Mouse (Mus musculus): ENCODE results near the gene Rilp. TPM values are rescaled to one million over a fixed set of nuclear protein-coding genes. Genes with fewer than 3 reads are reported as not detected.

Rilp gene
- total RNA-seq, 2 experiments from 2014 or later: not detected

DNA sequence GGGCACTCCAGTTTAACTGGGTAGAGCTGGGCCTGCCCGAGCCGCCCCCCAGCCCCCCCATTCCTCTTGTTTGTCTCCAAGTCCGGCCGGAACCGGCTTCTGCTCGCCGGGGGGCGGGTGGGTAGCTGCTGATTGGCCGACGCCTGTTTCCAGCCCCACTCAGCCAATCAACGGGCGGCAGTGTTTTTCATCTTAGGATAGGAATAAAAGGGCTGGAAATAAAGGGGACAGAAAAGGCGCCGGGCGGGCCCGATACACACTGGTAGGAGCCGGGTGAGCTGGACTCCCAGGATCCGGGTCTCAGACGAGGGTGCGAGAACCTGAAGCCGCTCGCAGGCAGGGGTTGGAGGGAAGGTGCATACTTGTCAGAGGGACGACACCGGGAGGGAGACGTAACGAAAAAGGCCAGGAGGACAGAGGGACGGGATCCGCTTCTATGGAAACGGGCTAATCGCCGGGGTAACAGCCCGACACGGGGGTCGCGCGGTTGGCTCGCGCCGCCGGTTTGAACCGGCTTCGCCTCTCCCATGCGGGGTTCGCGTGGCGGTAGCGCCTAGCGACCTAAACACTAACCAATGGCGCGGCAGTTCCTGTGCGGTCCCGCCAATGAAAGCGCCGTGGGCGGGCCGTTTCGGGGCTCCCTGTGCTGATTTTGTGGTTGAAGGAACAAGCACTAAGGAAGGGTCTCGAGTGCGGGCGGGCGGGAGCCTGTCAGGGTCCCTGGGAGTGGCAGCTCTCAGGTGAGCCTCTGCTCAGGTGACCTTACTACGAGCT lies 21.8 kb downstream of the Rilp start, which contains the start of gene Slc43a2:
Gene Slc43a2 (plus strand): TSS at position 226 of the 774 bp plus-strand sequence.
- peak; percentile 64 for ATAC-seq (replicated peaks; ENCODE audit: poor library complexity, severe bottlenecking)

DNA sequence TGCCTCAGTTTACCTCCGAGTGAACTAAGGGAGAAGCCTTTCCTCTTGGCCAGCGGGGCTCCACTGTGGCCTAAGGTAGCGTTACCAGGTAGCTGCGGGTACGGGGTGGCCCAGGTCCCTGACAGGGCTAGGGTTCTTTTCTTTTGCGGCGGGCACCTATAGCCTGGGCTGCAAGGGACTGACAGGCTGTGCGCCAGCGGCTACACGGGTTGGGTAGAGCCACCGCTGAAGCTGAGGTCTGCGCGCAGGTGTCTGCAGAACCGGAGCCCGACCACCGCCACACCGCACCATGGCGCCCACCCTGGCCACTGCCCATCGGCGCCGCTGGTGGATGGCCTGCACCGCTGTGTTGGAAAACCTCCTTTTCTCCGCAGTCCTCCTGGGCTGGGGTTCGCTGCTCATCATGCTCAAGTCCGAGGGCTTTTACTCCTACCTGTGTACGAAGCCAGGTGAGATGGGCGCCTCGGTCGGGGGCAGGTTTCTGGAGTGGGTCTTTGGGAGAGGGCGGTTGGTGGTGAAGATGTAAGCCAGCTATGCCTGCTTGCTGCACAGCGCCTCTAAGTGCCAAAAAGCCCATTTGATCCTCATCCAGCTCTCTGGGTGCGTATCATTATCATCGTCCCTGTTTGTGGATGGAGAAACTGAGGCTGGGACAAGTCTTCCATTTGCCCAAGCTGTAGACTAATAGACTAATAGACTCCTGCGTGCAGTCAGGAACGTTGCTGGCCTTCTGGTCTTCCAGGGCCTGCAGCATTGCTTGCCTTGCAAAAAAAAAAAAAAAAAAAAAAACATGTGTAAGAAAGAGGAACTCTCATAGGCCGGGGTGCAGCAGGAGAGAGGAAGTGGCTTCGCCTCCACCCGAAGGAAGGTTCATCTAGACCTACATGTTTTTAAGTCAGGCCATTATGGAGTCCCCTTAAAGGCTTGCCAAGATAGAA lies 22.7 kb downstream of the Rilp start:
- ATAC-seq (replicated peaks; ENCODE audit: poor library complexity, severe bottlenecking): peak; percentile 41

DNA sequence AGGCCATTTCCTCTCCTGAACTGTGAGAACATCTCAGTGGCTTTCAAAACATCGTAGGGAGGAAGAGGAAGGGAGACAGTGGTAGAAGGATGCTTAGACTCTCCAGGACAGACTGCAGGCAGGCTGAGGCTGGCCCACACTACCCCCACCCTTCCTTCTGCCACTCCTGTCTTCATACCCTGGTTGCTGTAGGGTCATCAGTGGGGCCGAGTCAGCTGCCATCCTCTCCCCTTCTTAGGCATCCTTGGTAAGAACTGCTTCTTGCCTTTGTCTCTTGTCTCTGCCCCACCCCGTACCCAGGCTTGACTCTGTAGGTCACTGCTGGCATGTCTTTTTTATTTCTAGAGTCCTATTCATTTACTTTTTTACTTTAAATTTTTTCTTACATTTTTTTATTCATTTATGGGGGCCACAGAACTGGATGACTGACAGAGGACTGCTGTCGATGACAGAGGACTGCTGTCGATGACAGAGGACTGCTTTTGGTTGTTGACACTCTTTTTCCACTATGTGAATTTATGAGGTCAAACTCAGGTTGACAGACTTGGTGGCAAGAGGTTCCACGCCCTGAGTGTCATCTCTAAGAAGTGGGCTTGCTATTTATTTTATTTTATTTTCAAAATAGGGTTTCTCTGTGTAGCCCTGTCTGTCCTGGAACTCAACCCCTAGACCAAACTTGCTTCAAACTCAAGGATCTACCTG lies 23.6 kb downstream of the Rilp start:
- ATAC-seq (replicated peaks; ENCODE audit: poor library complexity, severe bottlenecking): 0 out of 2 replicates have a peak, but pooled peaks have one; percentile 14

DNA sequence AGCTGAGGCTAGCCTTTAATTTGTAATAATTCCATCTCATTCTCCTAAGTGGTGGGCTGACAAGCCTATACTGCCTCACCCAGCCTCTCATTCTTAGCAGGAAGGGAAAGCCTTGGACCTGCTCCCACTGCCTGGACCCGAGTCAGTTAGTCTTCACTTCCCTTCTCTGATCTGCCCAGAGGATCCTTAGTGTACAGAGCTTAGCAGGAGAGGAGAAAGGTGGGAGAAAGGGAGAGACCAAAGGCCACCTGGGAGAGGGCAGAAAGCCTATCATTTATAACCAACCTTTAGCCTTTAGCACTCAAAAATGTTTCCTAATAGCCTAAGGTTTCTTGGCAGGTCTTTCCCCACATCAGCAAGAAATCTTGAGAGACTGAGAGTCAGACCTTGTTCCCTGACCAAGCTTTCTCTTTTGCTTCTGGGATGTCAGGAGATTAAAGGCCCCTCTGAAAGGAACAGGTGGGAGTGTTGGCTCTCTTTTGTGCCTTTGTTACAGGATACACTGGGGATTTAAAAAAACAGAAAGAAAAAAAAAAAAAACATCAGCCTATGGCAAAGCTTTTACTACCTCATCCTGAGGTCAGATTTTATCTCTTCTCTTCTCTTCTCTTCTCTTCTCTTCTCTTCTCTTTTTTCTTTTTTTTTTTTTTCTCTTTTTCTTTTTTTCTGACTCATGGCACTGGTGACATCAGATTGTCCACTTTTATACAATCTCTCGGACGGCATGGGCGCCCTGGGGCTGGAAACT lies 24.6 kb downstream of the Rilp start:
- no peak for ATAC-seq (replicated peaks; ENCODE audit: poor library complexity, severe bottlenecking)

DNA sequence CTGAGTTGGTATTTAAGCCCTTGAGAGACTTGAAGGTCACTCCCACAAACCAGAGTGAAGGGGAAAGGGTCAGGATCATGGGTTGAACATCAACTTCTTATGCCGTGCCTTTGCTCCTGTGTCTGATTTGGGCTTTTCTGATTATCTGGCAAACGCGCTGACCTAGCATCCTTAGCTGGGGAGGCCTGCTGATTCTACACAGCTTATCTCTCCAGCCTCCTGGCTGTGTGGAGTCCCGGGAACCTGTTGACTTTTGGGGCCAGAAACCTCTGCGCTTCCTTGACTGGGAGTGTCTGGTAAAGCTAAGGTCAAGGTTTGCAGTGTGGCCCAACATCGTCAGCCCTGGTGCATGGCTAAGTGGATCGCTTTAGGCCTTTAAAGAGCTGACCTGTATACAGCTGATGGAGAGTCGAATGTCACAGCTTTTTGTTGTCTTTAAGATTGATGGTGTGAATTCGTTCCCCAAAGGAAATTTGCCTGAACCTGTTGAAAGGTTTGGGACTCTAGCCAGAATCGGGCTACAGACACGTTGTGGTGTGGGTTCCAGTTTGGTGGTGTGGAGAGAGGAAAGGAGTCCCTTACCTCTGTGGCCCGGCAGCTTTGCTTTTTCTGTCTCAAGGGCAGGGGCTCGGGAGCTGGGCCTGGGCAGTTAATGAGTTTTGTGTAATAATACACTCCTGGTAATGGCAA lies 25.4 kb downstream of the Rilp start:
- ATAC-seq (replicated peaks; ENCODE audit: poor library complexity, severe bottlenecking): no peak

DNA sequence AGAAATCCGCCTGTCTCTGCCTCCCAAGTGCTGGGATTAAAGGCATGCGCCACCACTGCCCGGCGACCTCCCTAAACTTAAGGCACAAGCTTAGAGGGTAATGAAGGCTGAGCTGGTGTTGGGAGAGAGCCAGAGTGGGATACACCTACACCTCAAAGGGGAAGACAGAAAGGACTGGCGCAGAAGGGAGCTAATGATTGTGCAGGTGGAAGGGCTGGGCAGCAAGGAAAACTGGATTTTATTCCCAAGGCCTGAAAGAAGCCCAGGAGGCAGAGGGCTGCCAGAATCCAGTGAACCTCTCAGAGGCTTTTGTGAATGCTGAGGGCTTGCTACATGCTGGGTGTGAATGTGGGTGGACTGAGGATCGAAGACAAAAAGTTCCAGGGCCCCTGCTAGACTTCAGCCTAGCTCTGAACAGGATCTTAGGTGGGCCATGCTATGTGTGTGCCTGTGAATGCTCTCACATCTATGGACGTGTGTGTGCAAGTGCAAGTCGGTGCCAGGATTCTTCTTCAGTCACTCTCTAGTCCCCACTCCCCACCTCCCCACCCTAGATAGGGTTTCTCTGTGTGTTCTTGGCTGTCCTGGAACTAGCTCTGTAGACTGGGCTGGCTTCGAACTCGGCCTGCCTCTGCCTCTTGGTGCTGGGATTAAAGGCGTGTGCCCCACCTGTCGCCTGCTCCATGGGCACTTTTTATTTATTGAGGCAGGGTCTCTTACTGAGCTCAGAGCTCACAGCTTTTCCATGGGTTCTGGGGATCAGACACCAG lies 26.5 kb downstream of the Rilp start:
- ATAC-seq (replicated peaks; ENCODE audit: poor library complexity, severe bottlenecking): no peak

DNA sequence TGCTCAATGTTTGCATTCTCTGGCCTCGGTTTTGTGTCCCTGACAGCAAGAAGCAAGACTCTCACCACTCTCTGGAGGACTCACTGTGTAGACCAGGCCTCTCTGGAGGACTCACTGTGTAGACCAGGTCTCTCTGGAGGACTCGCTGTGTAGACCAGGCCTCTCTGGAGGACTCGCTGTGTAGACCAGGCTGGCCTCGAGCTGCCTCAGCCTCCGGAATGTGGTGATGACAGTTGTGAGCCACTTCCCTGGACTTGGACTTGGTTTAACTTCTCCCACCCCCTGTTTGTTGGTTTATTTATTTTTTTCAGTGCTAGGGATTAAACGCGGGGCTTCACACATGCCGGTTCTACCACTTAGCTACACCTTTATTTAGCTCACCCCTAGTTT lies 27.1 kb downstream of the Rilp start:
- ATAC-seq (replicated peaks; ENCODE audit: poor library complexity, severe bottlenecking): no peak

DNA sequence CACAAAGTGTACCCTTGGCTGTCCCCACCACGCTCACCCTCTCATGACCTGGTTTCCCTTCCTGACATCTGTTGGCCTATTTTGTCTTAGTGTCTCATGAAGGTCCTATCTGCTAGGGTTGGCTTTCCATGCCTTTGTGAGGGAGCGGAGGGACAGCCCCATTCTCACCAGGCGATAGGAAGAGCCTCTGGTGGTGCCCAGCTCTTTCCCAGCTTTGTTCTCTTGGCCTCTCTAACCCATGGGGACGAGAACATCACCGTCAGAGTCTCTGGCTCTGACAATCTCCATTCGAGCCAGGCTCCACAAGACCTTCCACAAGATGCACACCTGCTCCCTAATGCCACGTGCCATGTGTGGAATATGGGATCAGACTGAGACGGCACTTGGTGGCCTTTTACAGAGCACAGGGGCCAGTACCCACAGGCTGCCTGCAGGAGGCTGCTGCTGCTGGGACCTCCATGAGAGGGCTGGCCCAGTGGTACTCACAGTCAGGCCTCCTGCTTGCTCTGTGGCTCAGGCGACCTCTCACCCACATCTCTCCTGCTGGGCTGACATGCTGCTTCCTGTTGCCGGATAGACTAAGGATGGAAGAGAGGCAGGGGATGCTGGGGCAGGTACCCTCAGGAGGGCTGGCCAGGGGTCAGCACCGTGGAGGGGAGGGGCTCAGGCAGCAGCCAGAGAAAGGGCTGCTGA lies 27.7 kb downstream of the Rilp start:
- ATAC-seq (replicated peaks; ENCODE audit: poor library complexity, severe bottlenecking): no peak

DNA sequence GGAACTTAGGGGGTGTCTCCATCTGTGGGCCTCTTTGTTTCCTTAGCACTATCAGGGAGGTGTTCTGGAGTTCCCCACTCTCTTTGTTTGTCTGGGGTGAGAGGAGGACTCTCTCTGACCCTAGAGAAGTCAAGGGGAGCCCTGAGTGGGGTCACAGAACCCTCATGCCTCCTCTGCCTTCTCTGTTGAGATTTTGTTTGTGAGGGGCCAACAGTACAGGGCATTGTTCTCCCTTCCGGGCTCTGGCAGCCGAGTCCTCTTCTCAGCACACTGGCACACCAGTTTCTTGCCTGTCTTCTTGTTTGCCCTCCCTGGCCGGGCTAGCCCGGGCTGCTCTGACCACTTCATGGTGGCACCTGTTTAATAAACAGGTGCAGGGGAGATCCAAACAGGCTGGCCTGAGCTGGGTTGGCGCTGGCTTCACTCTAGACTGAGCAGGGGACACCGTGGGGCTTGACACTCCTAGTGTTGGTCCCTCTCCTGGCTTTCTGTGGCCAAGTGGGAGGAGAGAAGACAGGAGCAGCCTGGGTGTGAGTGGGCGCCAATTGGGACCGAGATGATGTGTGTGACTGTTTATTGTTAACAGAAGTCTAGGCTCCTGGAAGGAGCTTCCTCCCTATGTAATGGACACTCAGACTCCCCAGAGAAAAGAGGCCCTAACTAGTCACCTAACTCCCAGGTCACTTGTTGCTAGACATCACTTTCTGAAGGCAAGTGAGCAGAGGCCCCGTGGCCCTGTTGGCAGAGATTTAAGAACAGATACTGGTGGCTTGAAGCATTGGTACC lies 28.5 kb downstream of the Rilp start:
- ATAC-seq (replicated peaks; ENCODE audit: poor library complexity, severe bottlenecking): no peak

DNA sequence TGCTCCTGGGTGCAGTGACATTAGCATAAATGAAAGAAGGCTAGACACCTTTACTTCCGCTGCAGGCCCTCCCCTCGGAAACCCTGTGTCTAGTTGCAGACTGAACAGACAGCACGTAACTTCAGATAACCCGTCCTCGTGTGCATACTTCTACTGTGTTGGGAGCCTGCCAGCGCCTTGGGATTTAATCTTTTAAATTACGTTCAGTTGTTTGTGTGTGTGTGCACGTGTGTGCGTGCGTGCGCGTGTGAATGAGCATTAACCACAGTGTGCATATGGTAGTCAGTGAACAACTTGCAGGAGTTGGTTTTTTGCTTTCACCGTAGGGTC lies 29.0 kb downstream of the Rilp start:
- no peak for ATAC-seq (replicated peaks; ENCODE audit: poor library complexity, severe bottlenecking)

DNA sequence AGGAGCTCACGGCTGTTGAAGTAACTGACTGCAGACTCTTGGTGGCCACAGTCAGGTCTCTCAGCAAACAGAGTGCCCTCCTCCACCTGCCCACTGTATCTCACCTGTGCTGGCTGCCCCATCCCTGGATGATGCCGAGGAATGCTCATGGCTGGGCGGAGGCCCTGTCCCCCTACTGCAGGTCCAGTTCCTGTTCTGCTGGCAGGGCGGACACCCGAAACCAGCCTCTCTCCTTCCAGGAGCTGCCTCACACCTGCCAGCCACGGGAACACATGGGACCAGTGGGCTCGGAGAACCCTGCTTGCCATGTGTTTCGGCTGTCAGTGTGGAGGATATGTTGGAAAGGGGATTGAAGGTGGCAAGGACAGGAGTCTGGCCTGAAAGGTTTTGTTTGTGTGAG lies 30.3 kb downstream of the Rilp start:
- ATAC-seq (replicated peaks; ENCODE audit: poor library complexity, severe bottlenecking): no peak

DNA sequence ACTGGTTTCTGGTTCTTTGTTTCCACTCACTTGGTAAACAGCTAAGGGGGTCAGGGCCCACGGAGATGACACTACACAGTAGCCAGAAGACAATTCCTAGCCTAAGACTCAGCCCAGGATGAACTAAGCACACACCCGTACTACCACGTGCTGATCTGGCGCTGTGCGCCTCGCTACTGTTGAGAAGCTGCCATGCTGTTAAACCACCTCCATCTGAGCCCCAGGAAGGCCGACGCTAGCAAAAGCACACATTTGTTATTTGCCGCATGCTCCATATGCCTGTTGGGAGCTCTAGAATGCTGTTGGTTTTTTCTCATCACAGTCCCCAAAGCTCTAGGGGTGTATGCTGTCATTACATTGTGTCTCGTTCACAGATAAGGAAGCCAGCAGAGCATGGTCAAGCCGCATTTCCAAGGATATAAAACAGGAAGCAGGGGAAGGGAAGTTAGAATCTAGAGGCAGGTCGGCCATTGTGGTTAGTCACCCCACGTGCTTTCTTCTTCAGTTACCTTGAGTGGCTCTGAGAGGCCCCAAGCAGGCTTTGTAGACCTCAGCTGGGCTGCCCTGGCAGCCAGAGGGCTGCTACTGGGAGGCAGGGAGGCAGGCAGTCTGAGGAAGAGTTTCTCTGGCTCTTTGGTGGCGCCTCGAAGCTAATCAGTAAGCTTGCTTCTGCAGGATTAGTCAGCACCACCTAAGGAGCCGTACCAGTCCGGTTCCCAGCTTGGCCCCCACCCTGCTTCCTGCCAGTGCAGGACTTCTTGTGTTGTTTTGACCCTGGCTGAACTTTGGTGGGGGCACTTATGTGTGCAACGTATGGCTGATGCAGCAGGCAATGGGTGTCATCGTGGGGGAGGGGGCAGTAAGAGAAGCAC lies 31.1 kb downstream of the Rilp start:
- ATAC-seq (replicated peaks; ENCODE audit: poor library complexity, severe bottlenecking): peak; percentile 87

DNA sequence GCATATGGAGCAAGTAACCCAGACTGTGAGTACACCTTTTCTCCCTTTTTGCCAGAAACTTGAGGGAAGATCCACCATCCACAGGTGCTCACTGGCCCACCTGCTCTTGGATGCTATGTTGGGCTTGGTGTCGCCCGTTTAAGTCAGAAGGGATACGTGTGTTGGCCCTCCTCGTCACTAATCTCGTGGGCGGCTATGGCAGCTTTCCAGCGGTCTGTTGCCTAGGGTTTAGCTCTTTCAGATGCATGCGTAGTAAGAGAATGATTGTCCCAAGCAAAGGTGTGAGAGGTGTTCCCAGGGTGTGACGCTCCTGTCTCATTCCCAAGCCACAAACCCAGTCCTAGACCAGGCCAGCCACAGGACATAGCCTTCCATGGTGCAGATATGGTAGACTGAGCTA lies 34.8 kb downstream of the Rilp start:
- no peak for ATAC-seq (replicated peaks; ENCODE audit: poor library complexity, severe bottlenecking)

DNA sequence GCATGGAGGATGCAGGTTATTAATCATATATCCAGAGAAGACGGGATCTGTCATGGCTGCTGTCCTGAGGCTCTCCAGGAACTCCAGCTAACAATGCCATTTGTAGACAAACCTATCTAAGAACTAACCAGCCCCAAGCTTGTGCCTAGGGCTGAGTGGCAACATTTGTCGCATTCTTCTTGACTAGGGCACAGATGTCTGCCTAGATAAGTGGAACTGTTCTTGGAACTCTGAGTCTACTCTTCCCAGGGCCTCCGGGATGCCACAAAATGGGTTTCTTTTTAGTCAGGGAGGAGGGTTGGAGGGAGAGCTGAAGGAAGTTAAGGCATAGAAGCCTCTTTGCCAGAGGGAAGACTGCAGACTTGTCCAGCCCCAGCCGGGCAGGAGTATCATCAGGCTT lies 36.2 kb downstream of the Rilp start:
- ATAC-seq (replicated peaks; ENCODE audit: poor library complexity, severe bottlenecking): no peak

DNA sequence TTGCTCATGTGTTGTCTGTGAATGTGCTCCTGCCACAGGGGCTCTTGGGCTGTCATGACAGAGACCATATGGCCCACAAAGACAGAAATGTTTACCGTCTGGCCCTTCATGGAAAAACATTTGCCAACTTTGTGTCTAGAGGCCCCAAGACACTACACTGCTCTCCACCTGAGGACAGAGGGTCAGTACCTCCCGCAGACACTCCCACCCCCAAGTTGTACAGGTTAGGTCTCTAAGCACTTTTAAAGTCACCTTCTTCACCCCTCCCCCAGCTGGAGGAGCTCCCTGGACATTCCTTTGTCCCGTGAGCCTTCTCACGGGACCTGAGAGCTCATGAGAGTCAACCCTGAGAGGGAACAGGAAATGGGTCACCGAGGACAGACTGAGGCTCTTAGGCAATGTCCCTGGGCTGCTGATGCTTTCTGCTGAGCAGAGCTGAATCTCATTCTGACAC lies 39.8 kb downstream of the Rilp start:
- peak; percentile 94 for ATAC-seq (replicated peaks; ENCODE audit: poor library complexity, severe bottlenecking)

DNA sequence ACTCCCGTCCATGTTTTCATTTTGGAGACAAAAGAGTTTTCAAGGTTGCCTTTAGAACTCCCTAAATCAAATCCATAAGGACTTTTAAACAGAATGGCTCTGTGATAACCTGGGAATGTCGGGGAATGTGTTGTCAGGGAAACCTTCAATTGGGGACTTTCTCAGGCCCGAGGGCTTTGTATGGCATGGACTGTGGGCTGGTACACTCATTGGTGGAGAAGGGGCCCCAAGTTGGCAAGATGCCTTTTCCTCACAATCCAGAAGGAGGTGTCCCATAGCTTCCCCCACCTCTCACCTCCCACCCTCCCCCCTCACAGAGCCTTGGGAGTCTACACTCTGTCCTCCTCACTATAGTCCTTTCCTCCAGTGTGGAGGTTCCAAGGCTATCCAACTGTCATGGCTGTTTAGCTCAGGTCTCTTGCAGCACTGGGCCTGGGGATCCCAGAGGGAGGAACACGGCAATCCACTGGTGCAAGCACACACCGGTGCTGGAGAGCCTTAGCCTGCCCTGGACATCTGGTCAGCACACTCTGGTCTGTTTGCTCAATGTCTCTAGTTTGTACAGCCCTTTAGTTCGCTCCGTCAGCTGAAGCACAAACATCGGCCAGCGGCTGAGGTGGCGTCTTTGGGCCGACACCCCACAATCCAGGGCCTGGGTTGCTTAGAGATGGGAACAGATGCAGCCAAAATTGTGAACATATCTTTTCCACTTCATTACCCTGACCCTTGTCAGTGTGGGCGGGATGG lies 40.5 kb downstream of the Rilp start:
- no peak for ATAC-seq (replicated peaks; ENCODE audit: poor library complexity, severe bottlenecking)

Data from granulocyte monocyte progenitor cell, adult 5-6 weeks (primary cell).